Mouse (Mus musculus): ENCODE data around the gene Nmi. TPM values are rescaled to one million over a fixed set of nuclear protein-coding genes. Genes with fewer than 3 reads are reported as not detected.
A peak's percentile ranks its signal among the peaks of the same experiment; 100 is the strongest.
"Not testable (repeated sequence)": the region's sequence is repeated elsewhere in the genome, so short reads cannot be mapped to it uniquely, and the experiment has no call there.

Gene Nmi
- polyA plus RNA-seq (2016; fragmentation: Nextera tagmentation; extraction: Ambion mirVana) = 4.2 and 5.2 TPM in 2 replicates

- no peak for DNase-seq (ENCODE audit: low spot score)
- Histone ChIP-seq H3K4me1 (peaks cover 4% of the 10 kb centered on the region; the same call in 1 of the 2 replicates), H3K9me3 (replicated peaks) (no peaks in the 10 kb centered on the region), H3K4me3 (peak within 1 kb of the TSS; percentile 65), H3K36me3 (no peaks in the 10 kb centered on the region), H3K27ac (replicated peaks) (peak within 1 kb of the TSS; percentile 85), H3K27me3 (ENCODE audit: low read depth, poor library complexity, severe bottlenecking) (peaks cover 7% of the 10 kb centered on the region)
- 80% methylated on average over 9 of the region's 9 CpGs for WGBS
Observed at GRCm38 (mm10) chr2:51973410-51973968, at the start of gene Nmi. Nmi (minus strand) TSS chr2:51973494.

DNA sequence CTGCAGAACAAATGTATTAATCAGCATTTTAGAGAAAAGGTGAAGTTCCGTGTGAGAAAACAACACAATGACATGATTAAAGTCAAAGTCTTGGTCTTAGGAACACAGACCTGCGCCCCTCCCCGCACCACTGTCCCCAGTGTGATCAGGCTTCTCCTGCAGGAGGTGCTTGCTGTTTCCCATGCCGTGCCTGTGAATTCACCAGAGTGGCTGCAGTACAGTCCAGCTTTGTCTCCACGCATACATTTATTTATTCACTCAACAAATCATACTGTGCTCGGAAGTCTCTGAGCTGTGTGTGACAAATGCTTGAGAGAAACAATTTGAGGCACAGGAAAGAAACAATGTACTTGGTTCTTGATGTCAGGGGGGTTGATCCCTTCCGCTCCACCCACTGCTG is 43.1 kb upstream of the Nmi start:
- H3K27me3 ChIP-seq (ENCODE audit: low read depth, poor library complexity, severe bottlenecking) = no peaks in the 10 kb centered on the region
- H3K4me3 ChIP-seq = no peak overlapping the region
- H3K36me3 ChIP-seq = no peaks in the 10 kb centered on the region
- 29% methylated on average over 7 of the region's 7 CpGs for WGBS
- peaks cover 15% of the 10 kb centered on the region for H3K4me1 ChIP-seq
- H3K9me3 ChIP-seq (replicated peaks) = no peaks in the 10 kb centered on the region
- DNase-seq (ENCODE audit: low spot score) = no peak
- H3K27ac ChIP-seq (replicated peaks) = 0 out of 2 replicates have a peak overlapping the region, but pooled peaks have one; percentile 19

DNA sequence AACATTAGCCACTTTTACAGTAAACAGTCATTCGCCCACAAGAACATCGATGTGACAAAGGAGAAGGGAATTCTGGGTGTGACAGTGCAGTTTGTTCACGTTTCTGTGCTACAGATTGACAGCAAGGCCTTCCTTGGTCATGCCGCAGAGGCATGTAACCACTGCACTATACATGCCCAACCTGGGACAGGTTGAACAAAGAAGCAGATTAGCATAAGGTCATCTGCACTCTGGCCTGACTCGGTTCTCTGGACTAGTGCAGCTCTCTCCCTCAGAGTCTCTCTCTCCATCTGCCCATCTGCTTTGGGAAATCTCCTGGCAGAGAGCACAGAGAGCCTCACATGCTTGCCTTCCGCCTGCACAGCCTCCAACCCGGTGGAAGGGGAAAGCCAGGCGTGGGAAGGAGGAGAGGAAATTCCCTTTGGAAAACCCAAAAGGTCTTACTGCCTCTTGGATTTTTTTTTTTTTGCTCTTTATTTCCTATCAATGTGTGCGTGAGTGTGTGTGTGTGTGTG is 40.1 kb upstream of the Nmi start:
- Histone ChIP-seq H3K27ac (replicated peaks) (no peak overlapping the region), H3K27me3 (ENCODE audit: low read depth, poor library complexity, severe bottlenecking) (no peaks in the 10 kb centered on the region), H3K9me3 (replicated peaks) (no peaks in the 10 kb centered on the region), H3K36me3 (no peaks in the 10 kb centered on the region), H3K4me1 (peaks cover 15% of the 10 kb centered on the region), H3K4me3 (no peak overlapping the region)
- DNase-seq (ENCODE audit: low spot score) = no peak
- WGBS = 78% methylated on average over 9 of the region's 9 CpGs

- peaks cover 12% of the 10 kb centered on the region for H3K4me1 ChIP-seq
- not testable (repeated sequence) for DNase-seq (ENCODE audit: low spot score); H3K9me3 ChIP-seq (replicated peaks); H3K27ac ChIP-seq (replicated peaks); H3K4me3 ChIP-seq; H3K36me3 ChIP-seq; H3K27me3 ChIP-seq (ENCODE audit: low read depth, poor library complexity, severe bottlenecking)
- 77% methylated on average over 3 of the region's 3 CpGs for WGBS
Observed at GRCm38 (mm10) chr2:52011820-52012219, 38.5 kb upstream of the Nmi start.

DNA sequence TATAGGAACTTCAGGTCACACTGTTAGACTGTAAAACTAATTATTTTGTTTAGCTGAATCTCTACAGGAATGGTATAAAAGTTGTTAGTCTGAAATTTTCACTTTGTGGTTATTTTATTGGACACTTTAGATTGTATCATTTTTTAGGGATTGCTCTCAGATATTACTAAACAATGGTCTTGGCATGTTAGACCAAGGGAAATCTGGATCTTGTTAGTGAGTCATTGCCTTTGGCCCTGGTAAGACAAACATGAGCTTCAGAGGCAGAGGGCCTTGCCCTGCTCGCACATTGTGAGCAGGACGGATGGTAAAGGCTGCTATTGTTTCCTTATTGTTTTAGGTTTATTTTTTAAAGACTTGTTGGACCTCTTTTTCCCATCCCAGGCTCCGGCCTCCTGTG is 33.1 kb upstream of the Nmi start:
- no peaks in the 10 kb centered on the region for H3K4me1 ChIP-seq
- H3K36me3 ChIP-seq = no peaks in the 10 kb centered on the region
- H3K4me3 ChIP-seq = no peak overlapping the region
- no peaks in the 10 kb centered on the region for H3K27me3 ChIP-seq (ENCODE audit: low read depth, poor library complexity, severe bottlenecking)
- WGBS = 70% methylated on average over 3 of the region's 3 CpGs
- no peaks in the 10 kb centered on the region for H3K9me3 ChIP-seq (replicated peaks)
- no peak overlapping the region for H3K27ac ChIP-seq (replicated peaks)
- no peak for DNase-seq (ENCODE audit: low spot score)

DNA sequence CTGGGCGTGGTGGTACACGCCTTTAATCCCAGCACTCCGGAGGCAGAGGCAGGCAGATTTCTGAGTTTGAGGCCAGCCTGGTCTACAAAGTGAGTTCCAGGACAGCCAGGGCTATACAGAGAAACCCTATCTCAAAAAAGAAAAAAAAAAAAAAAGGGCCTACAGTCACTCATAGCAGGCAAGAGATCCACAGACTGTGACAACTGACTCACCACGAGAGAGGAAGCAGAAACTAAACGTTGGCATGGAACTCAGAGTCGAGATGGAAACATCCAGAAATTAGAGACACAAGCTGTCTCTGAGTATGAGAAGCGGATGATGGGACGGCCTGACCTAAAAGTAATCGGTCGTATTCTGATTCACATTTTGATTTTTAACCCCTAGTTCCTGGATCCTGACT is 29.0 kb upstream of the Nmi start:
- not testable (repeated sequence) for H3K4me3 ChIP-seq; H3K9me3 ChIP-seq (replicated peaks); H3K27me3 ChIP-seq (ENCODE audit: low read depth, poor library complexity, severe bottlenecking); H3K4me1 ChIP-seq; H3K36me3 ChIP-seq; DNase-seq (ENCODE audit: low spot score); H3K27ac ChIP-seq (replicated peaks)
- 92% methylated on average over 10 of the region's 10 CpGs for WGBS

GRCm38 (mm10) chr2:52001521-52001920 is 28.2 kb upstream of the Nmi start:
- no peaks in the 10 kb centered on the region for H3K36me3 ChIP-seq
- H3K4me1 ChIP-seq = no peaks in the 10 kb centered on the region
- no peak overlapping the region for H3K27ac ChIP-seq (replicated peaks)
- WGBS = 94% methylated on average over 8 of the region's 8 CpGs
- no peak for DNase-seq (ENCODE audit: low spot score)
- no peaks in the 10 kb centered on the region for H3K9me3 ChIP-seq (replicated peaks)
- H3K4me3 ChIP-seq = no peak overlapping the region
- no peaks in the 10 kb centered on the region for H3K27me3 ChIP-seq (ENCODE audit: low read depth, poor library complexity, severe bottlenecking)

- DNase-seq (ENCODE audit: low spot score) = no peak
- H3K27me3 ChIP-seq (ENCODE audit: low read depth, poor library complexity, severe bottlenecking) = no peaks in the 10 kb centered on the region
- no peak overlapping the region for H3K27ac ChIP-seq (replicated peaks)
- WGBS = 65% methylated on average over 7 of the region's 7 CpGs
- H3K4me3 ChIP-seq = no peak overlapping the region
- no peaks in the 10 kb centered on the region for H3K36me3 ChIP-seq
- no peaks in the 10 kb centered on the region for H3K4me1 ChIP-seq
- H3K9me3 ChIP-seq (replicated peaks) = no peaks in the 10 kb centered on the region
Observed at GRCm38 (mm10) chr2:51999996-52000395, 26.7 kb upstream of the Nmi start.

- WGBS = 89% methylated on average over 6 of the region's 6 CpGs
Observed at GRCm38 (mm10) chr2:51991447-51991846, 18.2 kb upstream of the Nmi start.

GRCm38 (mm10) chr2:51989559-51989958 is 16.3 kb upstream of the Nmi start:
- WGBS = 91% methylated on average over 2 of the region's 2 CpGs
- H3K27ac ChIP-seq (replicated peaks) = no peak overlapping the region

More at GRCm38 (mm10) chr2:51991447-51991846, 18.2 kb upstream of the Nmi start:
- no peaks in the 10 kb centered on the region for H3K9me3 ChIP-seq (replicated peaks)
- no peak overlapping the region for H3K27ac ChIP-seq (replicated peaks)
- no peaks in the 10 kb centered on the region for H3K36me3 ChIP-seq
- no peaks in the 10 kb centered on the region for H3K4me1 ChIP-seq
- DNase-seq (ENCODE audit: low spot score) = no peak
- no peaks in the 10 kb centered on the region for H3K27me3 ChIP-seq (ENCODE audit: low read depth, poor library complexity, severe bottlenecking)
- H3K4me3 ChIP-seq = no peak overlapping the region

DNA sequence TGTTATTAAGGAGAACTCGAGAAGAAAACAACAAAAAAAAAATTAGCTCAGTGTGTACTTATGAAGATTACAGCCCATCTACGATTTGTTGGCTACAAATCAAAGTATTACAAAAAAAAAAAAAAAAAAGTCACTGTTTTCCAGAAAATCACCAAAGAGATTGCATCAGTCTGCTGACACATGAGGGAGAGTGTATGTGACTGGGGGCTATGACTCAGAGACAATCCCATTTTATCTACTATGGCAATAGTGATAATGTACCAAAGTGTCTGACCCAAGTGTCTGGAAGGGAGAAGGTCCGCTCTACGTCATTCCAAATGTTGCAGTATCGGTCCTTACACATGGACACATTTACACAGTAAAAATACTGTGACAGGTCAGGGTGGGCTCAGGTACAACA is 13.4 kb upstream of the Nmi start:
- Histone ChIP-seq H3K27me3 (ENCODE audit: low read depth, poor library complexity, severe bottlenecking) (no peaks in the 10 kb centered on the region), H3K36me3 (no peaks in the 10 kb centered on the region), H3K27ac (replicated peaks) (no peak overlapping the region), H3K4me1 (no peaks in the 10 kb centered on the region), H3K4me3 (no peak overlapping the region), H3K9me3 (replicated peaks) (no peaks in the 10 kb centered on the region)
- WGBS = 90% methylated on average over 5 of the region's 5 CpGs
- no peak for DNase-seq (ENCODE audit: low spot score)

More at GRCm38 (mm10) chr2:51989559-51989958, 16.3 kb upstream of the Nmi start:
- Histone ChIP-seq H3K27me3 (ENCODE audit: low read depth, poor library complexity, severe bottlenecking) (no peaks in the 10 kb centered on the region), H3K9me3 (replicated peaks) (no peaks in the 10 kb centered on the region), H3K36me3 (no peaks in the 10 kb centered on the region), H3K4me3 (no peak overlapping the region), H3K4me1 (no peaks in the 10 kb centered on the region)
- DNase-seq (ENCODE audit: low spot score) = no peak

DNA sequence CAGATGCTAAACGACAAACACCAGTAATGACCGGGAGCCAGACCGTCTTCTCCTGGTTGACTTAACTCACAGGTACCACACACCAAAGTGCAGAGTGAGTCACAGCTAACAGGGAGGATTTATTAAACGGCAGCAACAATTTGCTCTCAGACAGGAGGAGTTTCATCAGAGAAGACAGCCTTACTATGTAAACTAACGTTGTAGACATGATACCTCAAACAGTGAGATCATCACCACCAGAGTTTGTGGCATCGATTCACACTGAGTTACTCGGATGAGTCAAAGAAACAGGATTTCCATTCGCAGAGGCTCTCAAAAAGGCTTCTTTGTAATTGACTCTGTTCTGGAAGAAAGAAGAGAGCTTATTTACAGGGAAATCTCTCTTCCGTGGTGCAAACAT is 12.9 kb upstream of the Nmi start:
- no peak overlapping the region for H3K27ac ChIP-seq (replicated peaks)
- H3K4me1 ChIP-seq = no peaks in the 10 kb centered on the region
- no peaks in the 10 kb centered on the region for H3K27me3 ChIP-seq (ENCODE audit: low read depth, poor library complexity, severe bottlenecking)
- no peak overlapping the region for H3K4me3 ChIP-seq
- no peaks in the 10 kb centered on the region for H3K9me3 ChIP-seq (replicated peaks)
- whole genome bisulfite sequencing = 80% methylated on average over 9 of the region's 9 CpGs
- DNase-seq (ENCODE audit: low spot score) = no peak
- no peaks in the 10 kb centered on the region for H3K36me3 ChIP-seq

DNA sequence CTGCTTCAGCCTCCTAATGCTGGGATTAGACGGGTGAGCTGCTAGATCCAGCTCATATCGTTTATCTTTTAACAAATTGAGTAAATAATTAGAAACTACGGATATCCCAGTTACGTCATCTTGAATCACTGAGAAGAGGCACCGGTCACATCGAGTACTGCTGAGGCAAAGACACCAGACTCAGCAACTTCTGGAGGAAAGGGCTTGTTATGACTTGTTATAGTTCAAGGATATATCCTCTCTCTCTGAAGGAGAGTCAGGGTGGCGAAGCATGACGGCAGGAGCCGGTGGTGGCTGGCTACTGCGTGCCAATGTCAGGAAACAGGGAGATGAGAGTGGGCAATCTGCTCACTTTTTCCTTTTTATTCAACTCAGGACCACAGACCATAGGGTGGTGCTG is 11.9 kb upstream of the Nmi start:
- H3K9me3 ChIP-seq (replicated peaks) = no peaks in the 10 kb centered on the region
- no peaks in the 10 kb centered on the region for H3K36me3 ChIP-seq
- no peak overlapping the region for H3K4me3 ChIP-seq
- no peak overlapping the region for H3K27ac ChIP-seq (replicated peaks)
- H3K4me1 ChIP-seq = no peaks in the 10 kb centered on the region
- no peak for DNase-seq (ENCODE audit: low spot score)
- 95% methylated on average over 10 of the region's 10 CpGs for WGBS
- H3K27me3 ChIP-seq (ENCODE audit: low read depth, poor library complexity, severe bottlenecking) = no peaks in the 10 kb centered on the region
